In the genomic region with DNA sequence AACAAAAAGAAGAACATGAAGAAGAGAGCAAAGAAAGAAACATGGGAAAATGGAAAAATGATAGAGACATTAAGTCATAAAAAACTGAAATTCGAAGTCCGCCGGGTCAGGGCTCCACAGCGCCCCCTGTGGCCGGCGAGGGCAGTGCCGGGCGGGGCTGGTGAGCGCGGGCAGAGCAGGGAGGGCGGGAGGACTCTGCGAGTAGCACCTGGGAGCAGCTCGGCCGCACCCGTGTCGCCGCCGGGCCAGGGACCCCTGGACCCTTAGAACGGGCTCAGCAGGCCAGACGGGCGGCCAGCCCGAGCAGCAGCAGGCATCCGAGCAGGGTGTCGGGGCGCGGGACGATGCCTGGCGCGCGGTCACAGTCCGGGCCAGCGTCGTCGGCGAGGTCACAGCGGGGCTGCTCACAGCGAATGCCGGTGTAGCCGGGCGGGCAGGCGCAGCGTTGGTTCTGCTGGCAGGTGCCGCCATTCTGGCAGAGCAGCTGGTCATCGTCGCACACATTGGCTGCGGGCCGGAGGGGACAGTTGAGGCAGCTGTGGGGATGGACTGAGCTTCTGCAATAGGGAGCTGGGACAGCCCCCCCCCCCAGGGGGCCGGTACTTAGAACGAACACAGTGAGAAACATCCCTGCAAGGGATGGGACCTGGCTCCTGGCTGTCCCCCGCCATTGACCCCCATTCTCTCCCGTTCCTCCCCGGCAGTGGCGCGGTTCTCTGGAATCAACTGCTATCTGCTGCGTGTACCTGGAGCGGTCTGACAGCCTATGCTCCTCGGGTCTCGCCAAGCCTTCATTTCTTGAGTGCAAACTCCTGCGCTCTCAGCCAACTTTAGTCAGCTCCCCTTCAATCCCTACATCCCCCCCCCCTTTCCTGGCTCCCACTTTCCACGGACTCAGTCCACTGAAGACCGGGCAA, we compare ENCODE assay signal across 8 mouse cellular contexts. TPM values are rescaled to one million over a fixed set of nuclear protein-coding genes. Genes with fewer than 3 reads are reported as not detected.
DNase-seq lines count a peak whose midpoint lies in the region; ATAC-seq and TF ChIP-seq lines count a peak whose summit lies in the region.

No protein-coding gene starts in this region.

- peak overlapping the region; percentile 97 for H3K4me2 ChIP-seq in embryonic facial prominence, embryonic 15.5 days (replicated peaks)
- H3K4me2 ChIP-seq in heart, embryonic 14.5 days (ENCODE audit: low read length) = peak overlapping the region; percentile 97
- peak overlapping the region; percentile 83 for H3K4me2 ChIP-seq in liver, embryonic 15.5 days
- peak overlapping the region; percentile 83 for H3K4me2 ChIP-seq in neural tube, embryonic 13.5 days

- peak; percentile 79 for DNase-seq in CD4-positive helper T cell, adult 2 months (ENCODE audit: low read depth, low spot score)
- peak; percentile 88 for DNase-seq in kidney, postnatal 10 days
- DNase-seq in testis, postnatal 10 days (ENCODE audit: low spot score) = peak; percentile 96

- no peaks in the 10 kb centered on the region for H3K9me3 ChIP-seq in embryonic facial prominence, embryonic 15.5 days (replicated peaks)
- no peaks in the 10 kb centered on the region for H3K9me3 ChIP-seq in heart, embryonic 14.5 days (ENCODE audit: control insufficient read depth, low read length)
- H3K9me3 ChIP-seq in liver, embryonic 15.5 days (replicated peaks) = no peaks in the 10 kb centered on the region
- H3K9me3 ChIP-seq in neural tube, embryonic 13.5 days = no peaks in the 10 kb centered on the region

- 0 out of 2 replicates have a peak, but pooled peaks have one; percentile 45 for ATAC-seq in embryonic facial prominence, embryonic 15.5 days (ENCODE audit: insufficient number of reproducible peaks, low FRiP score, low TSS enrichment, low read depth)
- ATAC-seq in heart, embryonic 14.5 days (ENCODE audit: insufficient number of reproducible peaks, insufficient read depth, low FRiP score, low read depth) = 0 out of 2 replicates have a peak, but pooled peaks have one; percentile 37
- no peak for ATAC-seq in liver, embryonic 15.5 days (ENCODE audit: insufficient read depth)
- ATAC-seq in neural tube, embryonic 13.5 days (ENCODE audit: low read depth) = peak; percentile 74

- peaks cover 38% of the 10 kb centered on the region for H3K27me3 ChIP-seq in embryonic facial prominence, embryonic 15.5 days
- H3K27me3 ChIP-seq in heart, embryonic 14.5 days (ENCODE audit: control insufficient read depth, insufficient read depth, low read length) = peaks cover 34% of the 10 kb centered on the region
- peaks cover 63% of the 10 kb centered on the region for H3K27me3 ChIP-seq in liver, embryonic 15.5 days
- H3K27me3 ChIP-seq in neural tube, embryonic 13.5 days = peaks cover 26% of the 10 kb centered on the region

- peak; percentile 87 for TF ChIP-seq CTCF in bone marrow macrophage, adult 2 months (IDR thresholded peaks at IDR 0.05; ENCODE audit: low read depth, low read length)

- no peak for TF ChIP-seq POLR2A in bone marrow macrophage, adult 2 months (IDR thresholded peaks at IDR 0.05; ENCODE audit: borderline replicate concordance, low read depth, low read length)

- H3K36me3 ChIP-seq in embryonic facial prominence, embryonic 15.5 days = no peaks in the 10 kb centered on the region
- no peaks in the 10 kb centered on the region for H3K36me3 ChIP-seq in heart, embryonic 14.5 days (ENCODE audit: control insufficient read depth, insufficient read depth, low read length)
- H3K36me3 ChIP-seq in liver, embryonic 15.5 days (replicated peaks) = no peaks in the 10 kb centered on the region
- no peaks in the 10 kb centered on the region for H3K36me3 ChIP-seq in neural tube, embryonic 13.5 days

- 1% methylated on average over 60 of the region's 61 CpGs for WGBS in embryonic facial prominence, embryonic 15.5 days
- 2% methylated on average over 56 of the region's 61 CpGs for WGBS in heart, embryonic 14.5 days
- 2% methylated on average over 61 of the region's 61 CpGs for WGBS in liver, embryonic 15.5 days (ENCODE audit: insufficient replicate concordance)
- WGBS in neural tube, embryonic 13.5 days = 1% methylated on average over 61 of the region's 61 CpGs

- H3K27ac ChIP-seq in bone marrow macrophage, adult 2 months (ENCODE audit: insufficient read depth, low read depth, low read length) = no peak overlapping the region
- H3K27ac ChIP-seq in embryonic facial prominence, embryonic 15.5 days (replicated peaks) = no peak overlapping the region
- H3K27ac ChIP-seq in heart, embryonic 14.5 days (replicated peaks in 1 of 2; ENCODE audit: control insufficient read depth in 1 of 2, insufficient read depth in 1 of 2, low read depth in 2 of 2, low read length in 2 of 2) = no peak overlapping the region
- H3K27ac ChIP-seq in liver, embryonic 15.5 days (replicated peaks) = no peak overlapping the region
- H3K27ac ChIP-seq in neural tube, embryonic 13.5 days (replicated peaks) = no peak overlapping the region

- peak overlapping the region; percentile 31 for H3K9ac ChIP-seq in embryonic facial prominence, embryonic 15.5 days
- H3K9ac ChIP-seq in heart, embryonic 14.5 days (ENCODE audit: low read length) = peak overlapping the region; percentile 56
- peak overlapping the region; percentile 27; the same call in 1 of the 2 replicates for H3K9ac ChIP-seq in liver, embryonic 15.5 days
- peak overlapping the region; percentile 67 for H3K9ac ChIP-seq in neural tube, embryonic 13.5 days

- H3K4me1 ChIP-seq in bone marrow macrophage, adult 2 months (ENCODE audit: control insufficient read depth, insufficient read depth, low read length) = no peaks in the 10 kb centered on the region
- H3K4me1 ChIP-seq in embryonic facial prominence, embryonic 15.5 days = peaks cover 21% of the 10 kb centered on the region
- peaks cover 8 to 14% of the 10 kb centered on the region in 2 experiments; a peak in 3 of 4 replicates for H3K4me1 ChIP-seq in heart, embryonic 14.5 days (ENCODE audit: control insufficient read depth in 2 of 2, insufficient read depth in 2 of 2, low read length in 2 of 2)
- H3K4me1 ChIP-seq in liver, embryonic 15.5 days (replicated peaks) = peaks cover 11% of the 10 kb centered on the region
- H3K4me1 ChIP-seq in neural tube, embryonic 13.5 days (replicated peaks) = peaks cover 43% of the 10 kb centered on the region

- H3K4me3 ChIP-seq in bone marrow macrophage, adult 2 months (ENCODE audit: insufficient read depth, low read length) = peak overlapping the region; percentile 18
- H3K4me3 ChIP-seq in embryonic facial prominence, embryonic 15.5 days (replicated peaks) = peak overlapping the region; percentile 51
- H3K4me3 ChIP-seq in heart, embryonic 14.5 days (ENCODE audit: control insufficient read depth in 1 of 2, insufficient read depth in 1 of 2, low read depth in 1 of 2, low read length in 2 of 2) = peak overlapping the region; percentile 52 to 56
- peak overlapping the region; percentile 48 for H3K4me3 ChIP-seq in liver, embryonic 15.5 days (replicated peaks)
- H3K4me3 ChIP-seq in neural tube, embryonic 13.5 days = peak overlapping the region; percentile 47

RNA-seq across cellular contexts. Expression of a gene that starts 58.0 kb away (rescaled TPM):
- 1.7 and 3.8 TPM in 2 replicates for polyA plus RNA-seq in bone marrow macrophage, adult 2 months (2012; ENCODE audit: insufficient read depth, insufficient read length, missing spikeins)
- polyA plus RNA-seq in embryonic facial prominence, embryonic 15.5 days (2015; fragmentation: Nextera tagmentation; extraction: Ambion mirVana) = 0.88 and 1.2 TPM in 2 replicates
- polyA plus RNA-seq in heart, embryonic 14.5 days (2014; fragmentation: Nextera tagmentation; extraction: Ambion mirVana) = not detected in 2 replicates
- polyA plus RNA-seq in liver, embryonic 15.5 days (2015; fragmentation: Nextera tagmentation; extraction: Ambion mirVana) = 0.15 and 0.28 TPM in 2 replicates
- 1.8 and 2.0 TPM in 2 replicates for polyA plus RNA-seq in neural tube, embryonic 13.5 days (2015; fragmentation: Nextera tagmentation; extraction: Ambion mirVana)
